Mouse (Mus musculus): ENCODE measurements around the gene Large1. TPM values are rescaled to one million over a fixed set of nuclear protein-coding genes. Genes with fewer than 3 reads are reported as not detected.

Gene Large1
- total RNA-seq, 4 experiments from 2014 or later, result 41.5 to 49.0 (median 44.3) TPM

DNA sequence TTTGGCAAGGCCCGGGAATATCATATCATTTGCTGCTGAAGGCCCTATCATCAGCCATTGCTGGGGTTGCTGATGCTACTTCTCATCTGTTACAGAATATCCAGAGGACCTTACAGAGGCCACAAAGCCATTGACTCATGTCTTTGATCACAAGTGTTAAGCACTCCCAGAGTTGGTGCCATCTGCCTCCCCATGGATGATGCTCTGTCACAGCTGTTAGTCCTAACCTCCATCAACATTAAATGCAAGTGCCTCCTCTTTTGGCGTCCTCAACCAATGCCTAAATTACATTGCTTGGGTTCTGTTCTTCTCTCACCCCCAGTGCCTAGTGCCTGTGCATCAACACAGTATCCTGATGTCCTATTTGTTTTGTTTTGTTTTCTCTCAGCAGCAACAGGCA, 551.8 kb downstream of the Large1 start:
- DNase-seq (ENCODE audit: low spot score), result no peak

DNA sequence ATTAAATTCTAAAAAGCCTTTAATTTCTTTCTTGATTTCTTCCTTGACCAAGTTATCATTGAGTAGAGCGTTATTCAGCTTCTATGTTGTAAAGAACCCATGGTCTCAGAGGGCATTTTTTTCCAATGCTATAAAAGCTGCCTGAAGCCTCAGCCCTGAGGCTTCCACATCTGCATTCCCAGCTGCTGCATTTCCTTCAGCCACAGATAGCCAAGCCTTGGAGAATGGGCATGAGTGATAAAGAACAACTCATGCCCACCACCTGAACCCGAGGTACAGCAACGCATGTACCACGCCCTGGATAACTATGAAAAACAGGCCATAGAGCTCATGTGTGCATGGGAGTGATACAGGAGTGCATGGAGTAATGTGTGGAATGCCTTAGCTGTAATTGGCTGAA, 572.7 kb downstream of the Large1 start:
- no peak for DNase-seq (ENCODE audit: low spot score)

DNA sequence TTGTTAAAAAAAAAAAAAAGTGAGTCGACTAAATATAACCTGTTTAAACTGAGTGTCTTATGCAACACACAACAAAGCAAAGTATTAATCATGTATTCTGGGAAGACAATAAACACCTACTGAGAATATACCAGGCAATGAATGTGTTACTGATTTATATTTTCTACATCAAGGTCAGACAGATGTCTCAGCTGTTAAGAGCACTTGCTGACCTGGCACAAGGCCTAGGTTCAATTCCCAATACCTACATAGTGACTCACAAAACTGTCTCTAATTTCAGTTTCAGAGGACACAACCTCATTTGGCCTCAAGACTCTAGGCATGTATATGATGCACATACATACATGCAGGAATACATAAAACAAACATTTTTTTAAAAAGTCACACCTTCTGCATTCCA, 575.5 kb downstream of the Large1 start:
- DNase-seq (ENCODE audit: low spot score), result no peak

DNA sequence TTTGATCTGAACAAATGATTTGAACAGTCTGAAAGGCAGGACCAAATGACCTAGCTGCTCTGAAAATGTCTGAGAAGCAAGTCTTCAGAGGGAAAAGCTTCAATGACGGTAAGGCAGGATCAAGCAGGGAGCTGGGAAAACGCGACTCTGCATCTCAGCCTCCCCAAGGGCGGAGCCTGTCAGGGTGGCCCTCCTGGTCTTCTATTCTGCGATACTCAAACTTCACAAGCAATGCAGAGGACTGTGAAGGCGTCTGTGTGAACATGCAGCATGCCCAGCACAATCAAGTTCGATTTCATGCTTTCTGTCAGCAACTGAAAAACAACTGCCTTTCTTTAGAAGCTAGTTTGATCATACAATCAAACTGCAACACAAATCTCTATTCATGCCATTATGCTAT, 586.6 kb downstream of the Large1 start:
- DNase-seq (ENCODE audit: low spot score), result no peak

DNA sequence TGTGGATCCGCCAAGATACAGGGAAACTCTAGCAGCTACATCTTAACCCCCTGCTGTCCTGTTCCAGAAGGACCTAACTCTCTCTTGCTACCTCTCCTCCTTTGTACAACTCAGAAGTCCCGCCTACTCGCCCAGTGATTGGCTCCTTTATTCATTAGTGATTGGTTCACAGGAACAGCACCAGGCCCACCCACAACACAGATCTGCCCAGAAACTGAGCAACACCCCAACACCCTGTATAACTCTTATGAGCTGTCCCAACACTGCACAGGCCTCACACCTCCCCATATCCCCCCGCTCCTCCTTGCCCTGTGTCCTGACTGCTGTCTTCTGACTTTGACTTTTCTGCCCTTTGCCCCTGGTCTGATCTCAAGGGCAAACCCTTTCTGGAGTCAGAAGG, 587.6 kb downstream of the Large1 start:
- DNase-seq (ENCODE audit: low spot score), result no peak

Small RNAs within 50 kb of the gene (microRNA-seq; reads per million reads assigned to microRNA genes)
- not detected for gene Mir28b

Measured in heart, adult 8-10 months (tissue).